Mouse (Mus musculus): ENCODE data around the gene Dap. TPM values are rescaled to one million over a fixed set of nuclear protein-coding genes. Genes with fewer than 3 reads are reported as not detected.

Dap gene
- polyA plus RNA-seq, 1 experiment from 2014 or later: 132 TPM

GRCm38 (mm10) chr15:31233006-31233405 lies 8.9 kb downstream of the Dap start:
- Histone ChIP-seq H3K4me3 (ENCODE audit: low read depth, low read length) (no peak overlapping the region), H3K27me3 (replicated peaks; ENCODE audit: control insufficient read depth, insufficient read depth, low read length) (no peaks in the 10 kb centered on the region), H3K9ac (ENCODE audit: low read depth, low read length) (no peak overlapping the region), H3K4me1 (ENCODE audit: control insufficient read depth, insufficient read depth, low read length) (no peaks in the 10 kb centered on the region), H3K36me3 (ENCODE audit: control insufficient read depth, insufficient read depth, low read length) (peaks cover 38% of the 10 kb centered on the region), H3K4me2 (ENCODE audit: low read depth, low read length) (no peak overlapping the region), H3K9me3 (ENCODE audit: control insufficient read depth, low read length) (no peaks in the 10 kb centered on the region), H3K27ac (replicated peaks; ENCODE audit: low read depth, low read length) (no peak overlapping the region)
- DNase-seq (ENCODE audit: low spot score): no peak
- WGBS: 88% methylated on average over 1 of the region's 1 CpGs
- no peak for ATAC-seq (ENCODE audit: low read depth)

DNA sequence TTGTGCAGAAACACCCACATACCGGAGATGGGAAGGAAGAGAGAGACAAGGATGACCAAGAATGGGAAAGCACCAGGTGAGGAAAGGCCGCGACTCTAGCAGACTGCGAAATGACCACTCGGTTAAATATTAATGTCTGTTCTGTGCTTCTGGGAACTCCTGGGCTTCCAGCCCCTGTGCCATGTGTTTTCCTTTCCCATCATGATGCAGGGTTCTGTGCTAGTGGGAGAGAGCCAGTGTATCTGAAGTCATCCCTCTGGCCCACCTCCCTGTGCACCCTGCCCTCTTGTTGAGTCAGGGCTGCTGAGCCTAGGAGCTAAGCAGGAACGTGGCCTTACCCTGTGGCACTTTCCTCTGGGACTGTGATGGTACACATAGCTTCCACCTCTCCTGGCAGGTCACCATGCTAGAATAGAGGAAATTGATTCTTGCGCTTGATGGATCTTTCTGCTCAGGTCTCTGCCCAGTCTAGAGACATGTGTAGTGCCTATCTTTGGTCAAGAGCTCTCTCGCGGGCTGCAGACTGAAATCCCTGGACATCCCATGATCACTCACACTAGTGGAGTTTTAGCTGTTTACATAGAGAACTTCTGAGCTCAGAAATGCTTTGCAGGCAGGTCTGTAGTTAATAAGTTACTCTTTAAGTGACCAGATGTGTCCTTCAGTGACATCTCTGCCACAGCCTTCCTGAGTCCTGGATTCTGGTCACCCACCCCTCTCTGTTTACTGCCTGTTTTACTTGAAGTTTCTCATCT lies 11.9 kb downstream of the Dap start:
- Histone ChIP-seq H3K4me1 (ENCODE audit: control insufficient read depth, insufficient read depth, low read length) (no peaks in the 10 kb centered on the region), H3K27me3 (replicated peaks; ENCODE audit: control insufficient read depth, insufficient read depth, low read length) (no peaks in the 10 kb centered on the region), H3K9ac (ENCODE audit: low read depth, low read length) (no peak overlapping the region), H3K27ac (replicated peaks; ENCODE audit: low read depth, low read length) (no peak overlapping the region), H3K4me2 (ENCODE audit: low read depth, low read length) (no peak overlapping the region), H3K9me3 (ENCODE audit: control insufficient read depth, low read length) (no peaks in the 10 kb centered on the region), H3K36me3 (ENCODE audit: control insufficient read depth, insufficient read depth, low read length) (peaks cover 59% of the 10 kb centered on the region), H3K4me3 (ENCODE audit: low read depth, low read length) (no peak overlapping the region)
- DNase-seq (ENCODE audit: low spot score) (no peak), ATAC-seq (ENCODE audit: low read depth) (no peak)
- WGBS: 93% methylated on average over 9 of the region's 9 CpGs

GRCm38 (mm10) chr15:31236549-31236907 lies 12.4 kb downstream of the Dap start:
- Histone ChIP-seq H3K4me2 (ENCODE audit: low read depth, low read length) (no peak overlapping the region), H3K36me3 (ENCODE audit: control insufficient read depth, insufficient read depth, low read length) (peaks cover 64% of the 10 kb centered on the region), H3K27me3 (replicated peaks; ENCODE audit: control insufficient read depth, insufficient read depth, low read length) (no peaks in the 10 kb centered on the region), H3K4me3 (ENCODE audit: low read depth, low read length) (no peak overlapping the region), H3K9me3 (ENCODE audit: control insufficient read depth, low read length) (0 out of 2 replicates have a peak, but pooled peaks cover 3% of the 10 kb centered on the region), H3K9ac (ENCODE audit: low read depth, low read length) (no peak overlapping the region), H3K4me1 (ENCODE audit: control insufficient read depth, insufficient read depth, low read length) (no peaks in the 10 kb centered on the region), H3K27ac (replicated peaks; ENCODE audit: low read depth, low read length) (no peak overlapping the region)
- WGBS: 89% methylated on average over 9 of the region's 9 CpGs
- no peak for ATAC-seq (ENCODE audit: low read depth)
- no peak for DNase-seq (ENCODE audit: low spot score)

DNA sequence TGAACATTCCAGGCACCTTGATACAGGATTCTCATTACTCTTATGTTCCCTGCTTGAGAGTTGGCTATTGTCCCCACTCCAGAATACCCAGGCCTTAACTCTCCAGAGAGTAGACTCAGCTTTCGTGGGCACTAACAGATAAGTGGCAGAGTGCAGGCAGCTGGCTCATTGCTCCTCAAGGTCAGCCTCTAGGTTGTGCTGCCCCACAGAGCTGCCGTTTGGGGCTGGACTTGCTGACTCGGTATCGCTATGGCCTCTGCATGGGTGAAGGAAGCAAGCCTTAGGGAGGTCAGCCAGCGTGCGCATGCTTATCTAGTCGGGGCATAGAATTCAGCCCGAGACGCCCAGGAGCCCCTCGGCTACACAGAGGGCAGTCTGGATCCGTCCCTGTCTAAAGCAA lies 13.3 kb downstream of the Dap start:
- Histone ChIP-seq H3K27ac (replicated peaks; ENCODE audit: low read depth, low read length) (no peak overlapping the region), H3K27me3 (replicated peaks; ENCODE audit: control insufficient read depth, insufficient read depth, low read length) (no peaks in the 10 kb centered on the region), H3K36me3 (ENCODE audit: control insufficient read depth, insufficient read depth, low read length) (peaks cover 72% of the 10 kb centered on the region), H3K4me2 (ENCODE audit: low read depth, low read length) (no peak overlapping the region), H3K4me3 (ENCODE audit: low read depth, low read length) (no peak overlapping the region), H3K9me3 (ENCODE audit: control insufficient read depth, low read length) (0 out of 2 replicates have a peak, but pooled peaks cover 8% of the 10 kb centered on the region), H3K9ac (ENCODE audit: low read depth, low read length) (no peak overlapping the region), H3K4me1 (ENCODE audit: control insufficient read depth, insufficient read depth, low read length) (no peaks in the 10 kb centered on the region)
- WGBS: 79% methylated on average over 11 of the region's 11 CpGs
- DNase-seq (ENCODE audit: low spot score) (no peak), ATAC-seq (ENCODE audit: low read depth) (no peak)

- Histone ChIP-seq H3K36me3 (ENCODE audit: control insufficient read depth, insufficient read depth, low read length) (peaks cover 73% of the 10 kb centered on the region), H3K4me3 (ENCODE audit: low read depth, low read length) (no peak overlapping the region), H3K9me3 (ENCODE audit: control insufficient read depth, low read length) (0 out of 2 replicates have a peak, but pooled peaks cover 8% of the 10 kb centered on the region), H3K9ac (ENCODE audit: low read depth, low read length) (no peak overlapping the region), H3K4me2 (ENCODE audit: low read depth, low read length) (no peak overlapping the region), H3K27ac (replicated peaks; ENCODE audit: low read depth, low read length) (no peak overlapping the region), H3K4me1 (ENCODE audit: control insufficient read depth, insufficient read depth, low read length) (no peaks in the 10 kb centered on the region), H3K27me3 (replicated peaks; ENCODE audit: control insufficient read depth, insufficient read depth, low read length) (no peaks in the 10 kb centered on the region)
- WGBS: 35% methylated on average over 5 of the region's 5 CpGs
- DNase-seq (ENCODE audit: low spot score): no peak
- no peak for ATAC-seq (ENCODE audit: low read depth)
These were observed 13.8 kb downstream of the Dap start for GRCm38 (mm10) chr15:31237898-31238297.

DNA sequence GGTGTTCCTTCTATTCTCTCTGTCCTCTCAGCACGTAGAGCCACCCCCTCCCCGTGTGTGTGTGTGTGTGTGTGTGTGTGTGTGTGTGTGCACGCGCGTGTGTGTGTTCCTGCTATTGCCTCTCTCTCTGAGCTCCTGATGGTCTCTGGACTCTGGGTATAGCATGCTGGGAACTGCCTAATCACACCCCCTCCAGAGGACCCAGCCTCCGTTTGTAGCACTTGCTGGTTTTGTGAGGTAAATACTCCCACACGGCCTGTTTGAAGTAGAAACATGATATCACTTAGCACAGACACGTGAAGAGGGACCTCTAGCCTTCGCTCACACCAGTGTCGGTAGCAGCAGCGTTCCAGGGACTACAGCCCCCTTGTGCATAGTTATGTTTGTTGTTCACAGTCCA lies 14.5 kb downstream of the Dap start:
- Histone ChIP-seq H3K9ac (ENCODE audit: low read depth, low read length) (no peak overlapping the region), H3K27ac (replicated peaks; ENCODE audit: low read depth, low read length) (no peak overlapping the region), H3K9me3 (ENCODE audit: control insufficient read depth, low read length) (0 out of 2 replicates have a peak, but pooled peaks cover 8% of the 10 kb centered on the region), H3K4me2 (ENCODE audit: low read depth, low read length) (no peak overlapping the region), H3K27me3 (replicated peaks; ENCODE audit: control insufficient read depth, insufficient read depth, low read length) (no peaks in the 10 kb centered on the region), H3K4me1 (ENCODE audit: control insufficient read depth, insufficient read depth, low read length) (no peaks in the 10 kb centered on the region), H3K4me3 (ENCODE audit: low read depth, low read length) (no peak overlapping the region), H3K36me3 (ENCODE audit: control insufficient read depth, insufficient read depth, low read length) (peaks cover 73% of the 10 kb centered on the region)
- WGBS: 52% methylated on average over 11 of the region's 11 CpGs
- ATAC-seq (ENCODE audit: low read depth) (no peak), DNase-seq (ENCODE audit: low spot score) (no peak)

- Histone ChIP-seq H3K9me3 (ENCODE audit: control insufficient read depth, low read length) (0 out of 2 replicates have a peak, but pooled peaks cover 8% of the 10 kb centered on the region), H3K9ac (ENCODE audit: low read depth, low read length) (no peak overlapping the region), H3K4me1 (ENCODE audit: control insufficient read depth, insufficient read depth, low read length) (no peaks in the 10 kb centered on the region), H3K27ac (replicated peaks; ENCODE audit: low read depth, low read length) (no peak overlapping the region), H3K27me3 (replicated peaks; ENCODE audit: control insufficient read depth, insufficient read depth, low read length) (no peaks in the 10 kb centered on the region), H3K4me3 (ENCODE audit: low read depth, low read length) (no peak overlapping the region), H3K36me3 (ENCODE audit: control insufficient read depth, insufficient read depth, low read length) (peaks cover 68% of the 10 kb centered on the region), H3K4me2 (ENCODE audit: low read depth, low read length) (no peak overlapping the region)
- DNase-seq (ENCODE audit: low spot score) (no peak), ATAC-seq (ENCODE audit: low read depth) (no peak)
- WGBS: 84% methylated on average over 13 of the region's 13 CpGs
These were observed 15.6 kb downstream of the Dap start for GRCm38 (mm10) chr15:31239713-31240112.

- DNase-seq (ENCODE audit: low spot score) (no peak), ATAC-seq (ENCODE audit: low read depth) (no peak)
- H3K27me3 ChIP-seq (replicated peaks; ENCODE audit: control insufficient read depth, insufficient read depth, low read length): no peaks in the 10 kb centered on the region
- no peak overlapping the region for H3K27ac ChIP-seq (replicated peaks; ENCODE audit: low read depth, low read length)
- 94% methylated on average over 4 of the region's 4 CpGs for WGBS
- no peak overlapping the region for H3K9ac ChIP-seq (ENCODE audit: low read depth, low read length)
- 0 out of 2 replicates have a peak, but pooled peaks cover 8% of the 10 kb centered on the region for H3K9me3 ChIP-seq (ENCODE audit: control insufficient read depth, low read length)
- H3K4me2 ChIP-seq (ENCODE audit: low read depth, low read length): no peak overlapping the region
- H3K4me1 ChIP-seq (ENCODE audit: control insufficient read depth, insufficient read depth, low read length): no peaks in the 10 kb centered on the region
- H3K4me3 ChIP-seq (ENCODE audit: low read depth, low read length): no peak overlapping the region
- H3K36me3 ChIP-seq (ENCODE audit: control insufficient read depth, insufficient read depth, low read length): peaks cover 68% of the 10 kb centered on the region
These were observed 16.1 kb downstream of the Dap start for GRCm38 (mm10) chr15:31240181-31240580.

- Histone ChIP-seq H3K4me3 (ENCODE audit: low read depth, low read length) (no peak overlapping the region), H3K9me3 (ENCODE audit: control insufficient read depth, low read length) (0 out of 2 replicates have a peak, but pooled peaks cover 8% of the 10 kb centered on the region), H3K27me3 (replicated peaks; ENCODE audit: control insufficient read depth, insufficient read depth, low read length) (no peaks in the 10 kb centered on the region), H3K27ac (replicated peaks; ENCODE audit: low read depth, low read length) (no peak overlapping the region), H3K4me2 (ENCODE audit: low read depth, low read length) (no peak overlapping the region), H3K9ac (ENCODE audit: low read depth, low read length) (no peak overlapping the region), H3K4me1 (ENCODE audit: control insufficient read depth, insufficient read depth, low read length) (peaks cover 16% of the 10 kb centered on the region; the same call in 1 of the 2 replicates), H3K36me3 (ENCODE audit: control insufficient read depth, insufficient read depth, low read length) (peaks cover 47% of the 10 kb centered on the region)
- 87% methylated on average over 10 of the region's 10 CpGs for WGBS
- DNase-seq (ENCODE audit: low spot score) (no peak), ATAC-seq (ENCODE audit: low read depth) (no peak)
These were observed 19.1 kb downstream of the Dap start for GRCm38 (mm10) chr15:31243260-31243659.

All from embryonic facial prominence, embryonic 14.5 days (tissue).